Mouse (Mus musculus) erythroblast, embryonic 14.5 days (primary cell): ENCODE data around the gene Sec14l3.

ENCODE experiments used
- GATA1 ChIP-seq: IDR thresholded peaks from 2 replicates; pipeline ENCODE4 v1.6.1; 2012; ENCODE audit warnings: low read length, inconsistent platforms, mixed read lengths
- TAL1 ChIP-seq: IDR thresholded peaks from 3 replicates; pipeline ENCODE4 v1.6.1; 2012; ENCODE audit warnings: low read length, inconsistent platforms, mixed read lengths

- no peak for TF ChIP-seq GATA1
- no peak for TF ChIP-seq TAL1
Observed at GRCm38 (mm10) chr11:4121691-4122090, 57.0 kb downstream of the Sec14l3 start.
